ENCODE assay signal across 21 mouse cellular contexts in genomic region chr6:99164760-99165159, GRCm38 (mm10).
DNase-seq lines count a peak whose midpoint lies in the region; ATAC-seq lines count a peak whose summit lies in the region.
"Had no signal": no experiment of that assay in that cellular context is flagged by ENCODE, and none has a peak within 500 bp of the region (broad histone marks: within the 10 kb centered on the region; RNA-seq: fewer than 3 reads in every experiment).

No protein-coding gene starts in this region.

- no peak overlapping the region for H3K9ac ChIP-seq in heart, embryonic 13.5 days
- H3K9ac ChIP-seq in forebrain, embryonic 12.5 days = no peak overlapping the region
- H3K9ac ChIP-seq: embryonic facial prominence, embryonic 15.5 days; forebrain, embryonic 15.5 days; hindbrain, embryonic 15.5 days had no signal

- no peak for ATAC-seq in heart, embryonic 13.5 days (ENCODE audit: extremely low read depth, insufficient number of reproducible peaks, low FRiP score, low TSS enrichment)
- peak; percentile 76 for ATAC-seq in CD4-positive, CD25-positive, alpha-beta regulatory T cell, adult 4 months
- no peak for ATAC-seq in forebrain, embryonic 12.5 days (ENCODE audit: low FRiP score)
- ATAC-seq: forebrain, embryonic 15.5 days; Patski had no signal

- H3K36me3 ChIP-seq in heart, embryonic 13.5 days = no peaks in the 10 kb centered on the region
- no peaks in the 10 kb centered on the region for H3K36me3 ChIP-seq in forebrain, embryonic 12.5 days (replicated peaks)
- H3K36me3 ChIP-seq: embryonic facial prominence, embryonic 15.5 days; forebrain, embryonic 10.5 days; forebrain, embryonic 15.5 days; hindbrain, embryonic 15.5 days had no signal

- H3K4me2 ChIP-seq in heart, embryonic 13.5 days = no peak overlapping the region
- H3K4me2 ChIP-seq in forebrain, embryonic 12.5 days = no peak overlapping the region
- H3K4me2 ChIP-seq: embryonic facial prominence, embryonic 15.5 days; forebrain, embryonic 15.5 days; heart, embryonic 11.5 days; hindbrain, embryonic 15.5 days had no signal

- no peaks in the 10 kb centered on the region for H3K27me3 ChIP-seq in heart, embryonic 13.5 days (replicated peaks)
- no peaks in the 10 kb centered on the region for H3K27me3 ChIP-seq in forebrain, embryonic 12.5 days
- H3K27me3 ChIP-seq: embryonic facial prominence, embryonic 15.5 days; forebrain, embryonic 15.5 days; hindbrain, embryonic 15.5 days; Patski had no signal

- DNase-seq in heart, postnatal 10 days = no peak
- peak; percentile 17 for DNase-seq in 416B (ENCODE audit: low read depth)
- DNase-seq in naive thymus-derived CD4-positive, alpha-beta T cell, adult 2 months (ENCODE audit: low read depth) = peak; percentile 28
- no peak for DNase-seq in lung, postnatal 36 days
- DNase-seq: adrenal gland, adult 8-10 months; adrenal gland, postnatal 36 days; cerebellum, adult 2 months; cerebellum, postnatal 10 days; gastrocnemius, postnatal 36 days; heart, adult 18-20 months; heart, postnatal 36 days had no signal

- H3K4me1 ChIP-seq in heart, embryonic 13.5 days = peaks cover 32% of the 10 kb centered on the region
- H3K4me1 ChIP-seq in forebrain, embryonic 12.5 days = peaks cover 7% of the 10 kb centered on the region; the same call in 1 of the 2 replicates
- H3K4me1 ChIP-seq: forebrain, embryonic 15.5 days; hindbrain, embryonic 15.5 days had no signal

- intact Hi-C loops in heart, postnatal 10 days (cut with DNase I) = loop anchor here (5.0 kb wide), 1 partner anchor 38 kb away; no protein-coding TSS in a partner anchor

- H3K4me3 ChIP-seq in heart, embryonic 13.5 days = no peak overlapping the region
- no peak overlapping the region for H3K4me3 ChIP-seq in forebrain, embryonic 12.5 days (replicated peaks)
- H3K4me3 ChIP-seq: embryonic facial prominence, embryonic 15.5 days; erythroblast, embryonic 14.5 days; forebrain, embryonic 10.5 days; forebrain, embryonic 15.5 days; hindbrain, embryonic 15.5 days had no signal

- 76% methylated on average over 6 of the region's 6 CpGs for WGBS in heart, embryonic 13.5 days
- 87% methylated on average over 6 of the region's 6 CpGs for WGBS in forebrain, embryonic 12.5 days

- no peaks in the 10 kb centered on the region for H3K9me3 ChIP-seq in heart, embryonic 13.5 days
- no peaks in the 10 kb centered on the region for H3K9me3 ChIP-seq in forebrain, embryonic 12.5 days
- H3K9me3 ChIP-seq: embryonic facial prominence, embryonic 15.5 days; forebrain, embryonic 10.5 days; forebrain, embryonic 15.5 days; hindbrain, embryonic 15.5 days had no signal

- 0 out of 2 replicates have a peak overlapping the region, but pooled peaks have one; percentile 5 for H3K27ac ChIP-seq in heart, embryonic 13.5 days (replicated peaks)
- H3K27ac ChIP-seq in forebrain, embryonic 12.5 days = no peak overlapping the region
- H3K27ac ChIP-seq: embryonic facial prominence, embryonic 15.5 days; forebrain, embryonic 10.5 days; forebrain, embryonic 15.5 days; hindbrain, embryonic 15.5 days had no signal

Comparison
In these comparisons a context has a peak if more than half of its experiments do, and no peak if none do; other contexts are left out.
1. DNase-seq: peak in 416B (single experiment) and naive thymus-derived CD4-positive, alpha-beta T cell, adult 2 months (single experiment); none in heart, postnatal 10 days (0 of 2) and lung, postnatal 36 days (single experiment).